Mouse (Mus musculus) liver, embryonic 14.5 days (tissue): ENCODE data around the gene Tnc. TPM values are rescaled to one million over a fixed set of nuclear protein-coding genes. Genes with fewer than 3 reads are reported as not detected.

ENCODE experiments used
- ATAC-seq: fragments of 200-750 bp; cut with Nextera tagmentation; 2 replicates; pipeline ENCODE4 v1.8.0; 2017; ENCODE audit warnings: moderate number of reproducible peaks, mild to moderate bottlenecking, moderate library complexity; ENCODE audit not compliant: insufficient read depth
- DNase-seq, 3 experiments: peaks; one replicate each; pipeline ENCODE4 v3.0.0-alpha.2; 2012 to 2013; ENCODE audit warnings: low read depth in 3 of 3, low spot score in 3 of 3
- H3K27ac ChIP-seq: fragments of 300-500 bp; sonication (generic); 2 replicates; pipeline ENCODE4 v1.5.1; 2014; ENCODE audit warnings: moderate library complexity, mild to moderate bottlenecking, control low read depth, inconsistent platforms
- H3K27me3 ChIP-seq: fragments of 300-500 bp; sonication (generic); 2 replicates; pipeline ENCODE4 v1.6.1; 2014; ENCODE audit warnings: mild to moderate bottlenecking, low read length, moderate library complexity; ENCODE audit not compliant: control insufficient read depth, insufficient read depth
- H3K36me3 ChIP-seq: fragments of 300-500 bp; sonication (generic); replicated peaks from 2 replicates; pipeline ENCODE4 v1.6.1; 2014; ENCODE audit warnings: low read depth; ENCODE audit not compliant: control insufficient read depth, insufficient read depth
- H3K4me1 ChIP-seq, 2 experiments: fragments of 200-500 bp in 1 of 2; fragments of 300-500 bp in 1 of 2; sonication (generic) in 1 of 2; replicated peaks; 2 replicates each; pipeline ENCODE4 v1.6.1; 2012 to 2014; ENCODE audit warnings: antibody characterized with exemption in 1 of 2, inconsistent platforms in 1 of 2, low read length in 1 of 2; ENCODE audit not compliant: control insufficient read depth in 2 of 2, insufficient read depth in 2 of 2
- H3K4me2 ChIP-seq: fragments of 300-500 bp; sonication (generic); 2 replicates; pipeline ENCODE4 v1.6.1; 2014; ENCODE audit warnings: low read depth, mild to moderate bottlenecking, control low read depth, moderate library complexity
- H3K4me3 ChIP-seq, 2 experiments: fragments of 200-500 bp in 1 of 2; fragments of 300-500 bp in 1 of 2; sonication (generic) in 1 of 2; 2 replicates each; pipeline ENCODE4 v1.5.1; 2012 to 2014; ENCODE audit warnings: low read depth in 2 of 2, low read length in 2 of 2, mild to moderate bottlenecking in 2 of 2, control low read depth in 1 of 2, inconsistent platforms in 1 of 2, moderate library complexity in 1 of 2; ENCODE audit not compliant: insufficient read depth in 1 of 2
- H3K9ac ChIP-seq: fragments of 300-500 bp; sonication (generic); replicated peaks from 2 replicates; pipeline ENCODE4 v1.6.1; 2014; ENCODE audit warnings: mild to moderate bottlenecking, control low read depth, moderate library complexity
- H3K9me3 ChIP-seq: fragments of 300-500 bp; sonication (generic); 2 replicates; pipeline ENCODE4 v1.6.1; 2016; ENCODE audit warnings: low read length, mixed read lengths; ENCODE audit not compliant: control insufficient read depth
- CTCF ChIP-seq: IDR thresholded peaks from 2 replicates; pipeline ENCODE4 v1.5.1; 2016; ENCODE audit warnings: antibody characterized with exemption, low read depth, control low read depth
- EP300 ChIP-seq: IDR thresholded peaks from 2 replicates; pipeline ENCODE4 v1.6.1; 2016; ENCODE audit warnings: antibody characterized with exemption, low read depth
- WGBS: fragments of 180-500 bp; shearing (Covaris S2); extraction: QIAGEN DNeasy Blood & Tissue Kit; methylation state at CpG from one replicate; pipeline ENCODE4 v1.1.7; 2014; ENCODE audit not compliant: insufficient replicate concordance; 5-methylcytosine and 5-hydroxymethylcytosine counted together
- polyA plus RNA-seq, 2 experiments: library from polyadenylated mRNA; depleted of rRNA in 1 of 2; stranded (reverse) in 1 of 2; unstranded in 1 of 2; fragments of >200 nt; fragmentation: Nextera tagmentation in 1 of 2; extraction: Ambion mirVana in 1 of 2; gene quantifications; 2 replicates each; pipeline versions ENCODE4 v1.2.1 to v1.2.3; 2012 to 2014

The Tnc gene
- polyA plus RNA-seq, 2 experiments, result 1.8 to 2.0 TPM

DNA sequence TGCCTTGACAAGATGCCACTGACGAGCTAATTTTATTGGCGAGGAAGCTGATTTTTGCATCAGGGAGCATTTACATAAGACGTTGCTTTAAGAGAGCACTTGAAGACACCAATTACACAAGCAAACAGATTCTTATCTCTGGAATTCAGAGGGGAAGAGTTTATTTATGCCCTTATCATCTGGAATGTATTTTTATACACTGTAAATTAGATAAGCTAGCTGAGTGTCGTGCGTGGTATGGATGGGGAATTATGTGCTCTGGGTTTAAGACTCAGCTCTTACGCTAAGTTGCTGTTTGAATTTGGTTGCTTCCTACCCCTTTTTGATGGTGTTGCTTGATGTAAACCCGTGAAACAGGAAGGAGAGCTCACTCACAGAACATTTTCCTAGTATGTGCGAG lies 130.1 kb downstream of the Tnc start:
- DNase-seq (no peak), ATAC-seq (no peak)
- TF ChIP-seq CTCF (no peak), EP300 (no peak)
- Histone ChIP-seq H3K9me3 (no peaks in the 10 kb centered on the region), H3K36me3 (no peaks in the 10 kb centered on the region), H3K4me3 (no peak overlapping the region), H3K4me1 (no peaks in the 10 kb centered on the region), H3K4me2 (no peak overlapping the region), H3K27ac (no peak overlapping the region), H3K27me3 (no peaks in the 10 kb centered on the region), H3K9ac (no peak overlapping the region)
- 45% methylated on average over 8 of the region's 8 CpGs for WGBS

DNA sequence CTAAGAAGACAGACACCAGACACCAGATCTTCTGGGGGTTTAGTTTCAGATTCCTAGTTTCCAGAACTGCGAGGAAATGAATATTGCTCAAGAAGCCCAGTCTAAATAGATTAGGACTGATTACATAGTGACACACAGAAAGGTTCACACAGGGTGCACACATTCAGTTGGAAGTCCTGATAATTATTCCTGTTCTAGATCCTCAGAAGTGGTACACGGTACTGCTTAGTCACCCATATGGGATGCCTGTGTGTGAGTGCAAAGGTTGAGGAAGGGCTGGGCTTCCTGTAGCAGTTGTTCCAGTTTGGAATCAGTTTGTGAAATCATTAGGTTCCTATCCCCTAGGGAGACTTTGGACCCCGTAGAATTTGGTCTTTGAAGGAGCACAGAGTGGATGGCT lies 130.5 kb downstream of the Tnc start:
- Histone ChIP-seq H3K9ac (no peak overlapping the region), H3K27me3 (no peaks in the 10 kb centered on the region), H3K4me3 (no peak overlapping the region), H3K27ac (no peak overlapping the region), H3K4me1 (no peaks in the 10 kb centered on the region), H3K36me3 (no peaks in the 10 kb centered on the region), H3K4me2 (no peak overlapping the region), H3K9me3 (no peaks in the 10 kb centered on the region)
- 58% methylated on average over 3 of the region's 3 CpGs for WGBS
- TF ChIP-seq EP300, result no peak
- TF ChIP-seq CTCF, result no peak
- DNase-seq (no peak), ATAC-seq (no peak)

Other genes starting within 250 kb of the Tnc start
- 0.01 TPM in 2 replicates for gene Tnfsf8, start 185.7 kb downstream of the Tnc start, polyA plus RNA-seq (2012; rRNA removed)
- gene Tnfsf8, start 185.7 kb downstream of the Tnc start, polyA plus RNA-seq (2014; fragmentation: Nextera tagmentation; extraction: Ambion mirVana), result not detected in 2 replicates